Comparison of ENCODE assay signal across 28 mouse cellular contexts in genomic region chr1:155636648-155637047, GRCm38 (mm10).
"Had no signal": no experiment of that assay in that cellular context is flagged by ENCODE, and none has a peak within 500 bp of the region (broad histone marks: within the 10 kb centered on the region; RNA-seq: fewer than 3 reads in every experiment).

No protein-coding gene starts in this region.

- H3K27me3 ChIP-seq: embryonic facial prominence, embryonic 12.5 days; embryonic facial prominence, embryonic 13.5 days; embryonic facial prominence, embryonic 15.5 days; forebrain, embryonic 12.5 days; forebrain, embryonic 13.5 days; forebrain, embryonic 15.5 days had no signal

- H3K9ac ChIP-seq: embryonic facial prominence, embryonic 12.5 days; embryonic facial prominence, embryonic 13.5 days; embryonic facial prominence, embryonic 15.5 days; forebrain, embryonic 12.5 days; forebrain, embryonic 13.5 days; forebrain, embryonic 15.5 days; forebrain, postnatal 0 days had no signal

- H3K27ac ChIP-seq: embryonic facial prominence, embryonic 10.5 days; embryonic facial prominence, embryonic 12.5 days; embryonic facial prominence, embryonic 13.5 days; embryonic facial prominence, embryonic 15.5 days; forebrain, embryonic 10.5 days; forebrain, embryonic 12.5 days; forebrain, embryonic 13.5 days; forebrain, embryonic 15.5 days; gastrocnemius, adult 2 months had no signal

- H3K4me3 ChIP-seq: embryonic facial prominence, embryonic 10.5 days; embryonic facial prominence, embryonic 12.5 days; embryonic facial prominence, embryonic 13.5 days; embryonic facial prominence, embryonic 15.5 days; erythroblast, embryonic 14.5 days; forebrain, embryonic 10.5 days; forebrain, embryonic 12.5 days; forebrain, embryonic 13.5 days; forebrain, embryonic 15.5 days; gastrocnemius, adult 2 months had no signal

- H3K36me3 ChIP-seq: embryonic facial prominence, embryonic 10.5 days; embryonic facial prominence, embryonic 12.5 days; embryonic facial prominence, embryonic 13.5 days; embryonic facial prominence, embryonic 15.5 days; forebrain, embryonic 10.5 days; forebrain, embryonic 12.5 days; forebrain, embryonic 15.5 days had no signal

- ATAC-seq: forebrain, embryonic 13.5 days; forebrain, embryonic 14.5 days; forebrain, embryonic 15.5 days; forebrain, embryonic 16.5 days; forebrain, postnatal 0 days had no signal

- H3K9me3 ChIP-seq: embryonic facial prominence, embryonic 10.5 days; embryonic facial prominence, embryonic 12.5 days; embryonic facial prominence, embryonic 13.5 days; embryonic facial prominence, embryonic 15.5 days; forebrain, embryonic 10.5 days; forebrain, embryonic 12.5 days; forebrain, embryonic 13.5 days; forebrain, embryonic 15.5 days had no signal

- H3K4me2 ChIP-seq: embryonic facial prominence, embryonic 12.5 days; embryonic facial prominence, embryonic 13.5 days; embryonic facial prominence, embryonic 15.5 days; forebrain, embryonic 12.5 days; forebrain, embryonic 13.5 days; forebrain, embryonic 15.5 days had no signal

- DNase-seq: cerebellum, adult 18-20 months; cerebellum, adult 2 months; cerebellum, adult 8-10 months; cerebellum, adult 9-10 months; cerebellum, adult 9-11 months; cerebellum, postnatal 10 days; cerebellum, postnatal 14 days; cerebellum, postnatal 25 days; cerebellum, postnatal 36 days; embryo, embryonic 11 days; forebrain, postnatal 0 days; gastrocnemius, adult 2 months; gastrocnemius, postnatal 10 days; gastrocnemius, postnatal 14 days; gastrocnemius, postnatal 25 days; gastrocnemius, postnatal 36 days; heart, adult 11 months had no signal

- H3K4me1 ChIP-seq: embryonic facial prominence, embryonic 10.5 days; embryonic facial prominence, embryonic 12.5 days; embryonic facial prominence, embryonic 13.5 days; embryonic facial prominence, embryonic 15.5 days; forebrain, embryonic 10.5 days; forebrain, embryonic 12.5 days; forebrain, embryonic 13.5 days; forebrain, embryonic 15.5 days had no signal
